Mouse (Mus musculus) cerebellum, adult 9-10 months (tissue): ENCODE results near the gene Golm1.

Experiments used
- DNase-seq: peaks from one replicate; pipeline ENCODE4 v3.0.0; 2022

Gene Golm1

GRCm38 (mm10) chr13:59585648-59586005 lies 90.0 kb downstream of the Golm1 start:
- DNase-seq = peak; percentile 59

DNA sequence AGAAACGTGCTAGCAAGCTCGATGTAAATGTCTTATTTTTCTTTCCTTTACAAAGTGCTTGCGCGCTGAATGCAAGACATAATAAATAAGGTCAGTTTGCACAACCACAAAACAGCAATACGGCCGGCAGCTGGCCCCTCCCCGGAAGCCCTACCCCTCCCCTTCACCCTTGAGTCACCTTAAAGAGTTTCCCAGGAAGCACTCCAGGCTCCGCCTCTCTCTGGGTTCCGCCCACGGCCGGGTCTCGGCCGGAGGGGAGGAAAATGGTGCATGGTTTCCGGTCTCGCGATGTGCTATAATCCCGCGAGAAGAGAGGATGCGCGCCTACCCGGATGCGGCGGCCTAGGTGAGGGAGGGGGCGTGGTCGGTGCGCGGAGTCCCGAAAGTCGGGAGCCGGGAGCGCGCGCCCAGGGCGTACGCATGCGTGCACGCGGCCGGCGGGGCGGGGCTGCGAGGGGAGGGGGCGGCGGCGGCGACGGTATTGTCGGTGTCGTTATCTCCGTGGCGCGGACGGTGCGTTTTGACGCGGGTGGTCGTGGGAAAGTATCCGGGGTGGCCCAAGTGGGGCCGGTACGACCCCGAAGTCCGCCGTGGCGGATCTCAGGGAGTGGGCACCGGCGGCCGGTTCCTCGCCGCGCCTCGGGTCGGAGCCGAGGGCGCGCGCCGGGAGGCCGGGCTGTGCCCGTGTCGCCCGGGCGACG lies 90.5 kb downstream of the Golm1 start, which contains the start of the genes Agtpbp1 and Naa35:
Gene Agtpbp1, minus strand, starts transcription at position 281 of the 701 bp plus-strand sequence.
Gene Naa35, plus strand, starts transcription at position 313 of the 701 bp plus-strand sequence.
- peak; percentile 100 for DNase-seq
